Mouse (Mus musculus) neural tube, embryonic 13.5 days (tissue): ENCODE results near the gene Bahcc1. TPM values are rescaled to one million over a fixed set of nuclear protein-coding genes. Genes with fewer than 3 reads are reported as not detected.
A peak's percentile ranks its signal among the peaks of the same experiment; 100 is the strongest.

Source experiments
- ATAC-seq: fragments of 200-750 bp; cut with Nextera tagmentation; 2 replicates; pipeline ENCODE4 v1.8.0; 2017; ENCODE audit warnings: low read depth, mild to moderate bottlenecking, moderate TSS enrichment, moderate library complexity
- H3K27ac ChIP-seq: fragments of 300-500 bp; sonication (generic); replicated peaks from 2 replicates; pipeline ENCODE4 v1.5.1; 2015; ENCODE audit warnings: moderate library complexity, mild to moderate bottlenecking, inconsistent platforms
- H3K27me3 ChIP-seq: fragments of 300-500 bp; sonication (generic); 2 replicates; pipeline ENCODE4 v1.6.1; 2015; ENCODE audit warnings: mild to moderate bottlenecking, inconsistent platforms
- H3K36me3 ChIP-seq: fragments of 300-500 bp; sonication (generic); 2 replicates; pipeline ENCODE4 v1.6.1; 2015; ENCODE audit warnings: mild to moderate bottlenecking, inconsistent platforms
- H3K4me1 ChIP-seq: fragments of 300-500 bp; sonication (generic); replicated peaks from 2 replicates; pipeline ENCODE4 v1.6.1; 2015; ENCODE audit warnings: inconsistent platforms
- H3K4me2 ChIP-seq: fragments of 300-500 bp; sonication (generic); 2 replicates; pipeline ENCODE4 v1.6.1; 2015; ENCODE audit warnings: inconsistent platforms, mild to moderate bottlenecking, moderate library complexity
- H3K4me3 ChIP-seq: fragments of 300-500 bp; sonication (generic); 2 replicates; pipeline ENCODE4 v1.5.1; 2015; ENCODE audit warnings: mild to moderate bottlenecking, inconsistent platforms
- H3K9ac ChIP-seq: fragments of 300-500 bp; sonication (generic); 2 replicates; pipeline ENCODE4 v1.6.1; 2015; ENCODE audit warnings: moderate library complexity, mild to moderate bottlenecking, inconsistent platforms
- H3K9me3 ChIP-seq: fragments of 300-500 bp; sonication (generic); 2 replicates; pipeline ENCODE4 v1.6.1; 2016; ENCODE audit warnings: inconsistent platforms
- WGBS: fragments of 180-500 bp; shearing (Covaris S2); methylation state at CpG from one replicate; pipeline ENCODE4 v1.1.7; 2015; 5-methylcytosine and 5-hydroxymethylcytosine counted together
- polyA plus RNA-seq: library from polyadenylated mRNA; unstranded; fragments of >200 nt; fragmentation: Nextera tagmentation; extraction: Ambion mirVana; gene quantifications from 2 replicates; pipeline ENCODE4 v1.2.1, GENCODE M21; 2015

Bahcc1 gene
- polyA plus RNA-seq, 1 experiment from 2014 or later = 15.3 TPM

DNA sequence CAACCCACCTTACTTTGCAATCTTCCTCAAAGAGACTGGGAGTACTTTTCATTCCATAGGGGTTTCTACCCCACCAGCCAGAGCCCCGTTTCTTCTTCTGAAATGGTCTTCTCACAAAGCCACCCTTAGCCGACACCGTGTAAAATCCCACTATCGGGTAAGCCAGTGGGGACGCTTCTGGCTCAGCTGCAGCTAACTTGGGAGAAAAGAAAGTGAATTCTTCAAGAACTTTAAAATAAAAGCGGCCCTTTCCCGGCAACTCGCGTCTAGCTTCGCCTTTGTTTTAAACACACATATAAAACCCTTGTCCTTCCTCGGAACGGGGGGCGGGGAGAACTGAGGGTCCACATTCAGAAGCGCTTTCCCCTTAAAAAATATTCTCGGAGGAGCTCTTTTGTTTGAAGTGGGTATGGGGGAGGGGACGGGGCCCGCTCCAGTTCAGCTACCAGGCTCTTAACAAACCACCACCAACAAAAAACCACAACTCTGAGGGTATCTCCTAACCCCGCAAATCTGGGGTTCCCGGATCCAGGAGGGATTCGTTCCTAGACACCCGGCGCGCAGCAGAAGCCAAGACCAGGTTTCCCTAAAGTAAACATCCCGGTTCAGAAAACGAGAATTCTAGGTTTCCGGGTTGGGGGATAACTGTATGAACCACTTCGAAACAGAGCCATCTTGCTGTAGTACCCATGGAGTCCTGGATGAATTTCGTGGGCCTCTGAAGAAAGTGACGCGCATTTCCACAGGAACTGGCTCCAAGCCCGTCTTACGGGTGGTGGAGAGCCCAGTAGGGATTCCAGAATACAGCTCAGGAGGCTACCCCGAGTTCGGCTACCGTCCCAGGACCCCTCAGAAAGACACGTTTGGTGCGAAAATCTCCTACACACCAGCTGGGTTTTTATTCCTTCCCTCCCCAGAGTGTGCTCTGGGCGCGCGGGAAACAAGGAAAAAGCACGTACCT, 44.0 kb upstream of the Bahcc1 start:
- Histone ChIP-seq H3K27me3 (no peaks in the 10 kb centered on the region), H3K27ac (peak overlapping the region; percentile 99), H3K36me3 (no peaks in the 10 kb centered on the region), H3K4me3 (peak overlapping the region; percentile 95), H3K9ac (peak overlapping the region; percentile 100), H3K4me1 (peaks cover 49% of the 10 kb centered on the region), H3K9me3 (no peaks in the 10 kb centered on the region), H3K4me2 (peak overlapping the region; percentile 99)
- WGBS = under 1% methylated on average over 41 of the region's 41 CpGs
- peak; percentile 2; the same call in 1 of the 2 replicates for ATAC-seq

GRCm38 (mm10) chr11:120189459-120190312, 43.1 kb upstream of the Bahcc1 start:
- H3K4me2 ChIP-seq = peak overlapping the region; percentile 99
- peak overlapping the region; percentile 100 for H3K9ac ChIP-seq
- no peaks in the 10 kb centered on the region for H3K36me3 ChIP-seq
- WGBS = under 1% methylated on average over 67 of the region's 68 CpGs
- peak; percentile 94 for ATAC-seq
- H3K4me1 ChIP-seq = peaks cover 40% of the 10 kb centered on the region
- no peaks in the 10 kb centered on the region for H3K27me3 ChIP-seq
- H3K4me3 ChIP-seq = peak overlapping the region; percentile 95
- peak overlapping the region; percentile 99 for H3K27ac ChIP-seq
- no peaks in the 10 kb centered on the region for H3K9me3 ChIP-seq

DNA sequence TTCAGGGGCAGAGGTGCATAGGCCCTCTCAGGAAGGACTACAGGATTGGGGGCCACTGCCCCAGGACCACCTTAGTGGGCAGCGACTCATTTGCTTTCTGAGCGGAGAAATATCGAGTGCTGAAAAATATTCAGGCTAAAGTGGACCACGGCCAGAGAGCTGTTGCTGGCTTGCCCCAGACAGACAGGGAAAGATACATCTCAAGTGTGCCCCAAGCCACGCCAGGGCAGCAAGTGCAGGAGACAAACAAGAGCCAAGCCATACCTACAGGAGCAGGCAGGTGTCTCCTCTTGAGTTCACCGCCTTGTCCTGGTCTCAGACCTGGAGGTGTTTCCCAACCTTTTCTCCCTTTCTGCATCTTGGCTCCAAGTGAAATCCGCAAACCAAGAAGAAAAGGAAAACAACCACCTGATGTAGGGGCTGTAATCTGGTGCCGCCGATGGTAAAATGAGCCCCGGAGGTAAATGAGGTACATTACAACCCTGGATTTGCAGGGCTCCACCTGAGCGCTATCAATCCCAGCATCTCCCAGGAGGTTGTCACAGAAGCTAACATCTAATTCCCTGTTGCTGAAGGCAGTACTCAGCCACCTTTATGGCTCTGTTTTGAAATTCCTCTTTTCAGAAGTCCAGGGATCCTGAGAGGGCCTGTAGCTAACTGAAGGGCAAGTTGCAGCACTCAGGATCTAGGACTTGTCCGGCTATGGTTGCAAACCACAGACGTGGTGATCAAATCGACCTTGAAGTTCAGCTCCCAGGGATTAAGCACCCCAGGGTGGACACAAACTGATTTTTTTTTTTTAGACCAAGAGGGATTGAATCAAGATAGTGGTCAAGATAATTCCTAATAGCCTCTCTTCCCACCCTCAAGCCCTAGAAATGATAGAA, 42.0 kb upstream of the Bahcc1 start:
- H3K4me2 ChIP-seq = peak overlapping the region; percentile 99
- no peaks in the 10 kb centered on the region for H3K36me3 ChIP-seq
- H3K27me3 ChIP-seq = no peaks in the 10 kb centered on the region
- H3K27ac ChIP-seq = peak overlapping the region; percentile 99
- no peaks in the 10 kb centered on the region for H3K9me3 ChIP-seq
- peaks cover 29% of the 10 kb centered on the region for H3K4me1 ChIP-seq
- H3K9ac ChIP-seq = peak overlapping the region; percentile 70
- WGBS = 33% methylated on average over 14 of the region's 14 CpGs
- no peak for ATAC-seq
- H3K4me3 ChIP-seq = peak overlapping the region; percentile 95

DNA sequence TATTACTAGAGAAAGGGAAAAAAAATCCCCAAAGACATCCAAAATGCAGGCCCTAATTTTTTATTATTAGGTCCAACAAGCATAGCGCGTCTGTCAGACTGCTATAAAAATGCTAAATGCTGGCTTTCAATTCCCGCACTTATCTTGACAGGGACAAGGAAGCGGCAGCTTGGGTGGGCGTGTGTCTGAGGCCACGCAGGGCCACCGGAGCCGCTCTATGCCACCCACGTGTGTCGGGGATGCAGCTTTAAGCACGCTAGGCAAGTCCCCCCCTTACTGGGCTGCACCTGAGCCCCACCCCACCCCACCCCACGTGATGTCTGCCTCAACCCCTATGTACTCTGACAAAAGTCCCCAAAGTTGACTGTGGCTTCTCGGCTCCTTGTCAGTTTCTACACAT, 33.9 kb upstream of the Bahcc1 start:
- Histone ChIP-seq H3K36me3 (no peaks in the 10 kb centered on the region), H3K9me3 (no peaks in the 10 kb centered on the region), H3K4me2 (no peak overlapping the region), H3K4me1 (peaks cover 6% of the 10 kb centered on the region; the same call in 1 of the 2 replicates), H3K4me3 (no peak overlapping the region), H3K27me3 (no peaks in the 10 kb centered on the region), H3K27ac (no peak overlapping the region), H3K9ac (0 out of 2 replicates have a peak overlapping the region, but pooled peaks have one; percentile 1)
- ATAC-seq = no peak
- WGBS = 21% methylated on average over 13 of the region's 13 CpGs

DNA sequence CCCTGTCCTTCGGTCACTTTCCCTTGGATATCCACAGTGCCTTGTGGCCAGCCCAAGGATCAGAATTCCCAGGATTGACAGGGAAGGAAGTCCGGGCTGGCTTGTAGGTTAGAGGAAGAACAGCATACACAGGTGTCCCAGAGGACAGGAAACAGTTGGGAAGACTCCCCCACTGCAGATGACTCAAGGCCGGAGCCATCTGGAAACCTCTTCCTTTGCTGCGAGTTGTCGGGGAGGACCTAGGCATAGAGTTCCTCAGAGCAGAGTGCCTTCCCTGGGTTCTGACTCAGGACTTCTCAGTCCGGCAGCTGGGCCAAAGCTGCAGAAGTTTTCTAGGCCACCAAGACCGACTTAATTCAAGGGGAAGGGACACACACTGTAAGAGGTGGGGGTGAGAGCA, 33.0 kb upstream of the Bahcc1 start:
- Histone ChIP-seq H3K36me3 (no peaks in the 10 kb centered on the region), H3K4me1 (peaks cover 6% of the 10 kb centered on the region; the same call in 1 of the 2 replicates), H3K9me3 (no peaks in the 10 kb centered on the region), H3K9ac (no peak overlapping the region), H3K27me3 (no peaks in the 10 kb centered on the region), H3K4me2 (no peak overlapping the region), H3K4me3 (no peak overlapping the region), H3K27ac (no peak overlapping the region)
- WGBS = 76% methylated on average over 7 of the region's 7 CpGs
- ATAC-seq = no peak

- Histone ChIP-seq H3K27ac (no peak overlapping the region), H3K27me3 (no peaks in the 10 kb centered on the region), H3K4me3 (no peak overlapping the region), H3K9ac (no peak overlapping the region), H3K4me1 (peaks cover 6% of the 10 kb centered on the region; the same call in 1 of the 2 replicates), H3K9me3 (no peaks in the 10 kb centered on the region), H3K4me2 (no peak overlapping the region), H3K36me3 (no peaks in the 10 kb centered on the region)
- no peak for ATAC-seq
- WGBS = 78% methylated on average over 6 of the region's 6 CpGs
Observed at GRCm38 (mm10) chr11:120200621-120201020, 32.1 kb upstream of the Bahcc1 start.

GRCm38 (mm10) chr11:120204200-120204599, 28.5 kb upstream of the Bahcc1 start:
- H3K9me3 ChIP-seq = no peaks in the 10 kb centered on the region
- no peak overlapping the region for H3K27ac ChIP-seq
- H3K4me3 ChIP-seq = no peak overlapping the region
- H3K27me3 ChIP-seq = no peaks in the 10 kb centered on the region
- H3K36me3 ChIP-seq = no peaks in the 10 kb centered on the region
- no peak for ATAC-seq
- 95% methylated on average over 5 of the region's 5 CpGs for WGBS
- no peak overlapping the region for H3K9ac ChIP-seq
- no peak overlapping the region for H3K4me2 ChIP-seq
- peaks cover 12% of the 10 kb centered on the region for H3K4me1 ChIP-seq

DNA sequence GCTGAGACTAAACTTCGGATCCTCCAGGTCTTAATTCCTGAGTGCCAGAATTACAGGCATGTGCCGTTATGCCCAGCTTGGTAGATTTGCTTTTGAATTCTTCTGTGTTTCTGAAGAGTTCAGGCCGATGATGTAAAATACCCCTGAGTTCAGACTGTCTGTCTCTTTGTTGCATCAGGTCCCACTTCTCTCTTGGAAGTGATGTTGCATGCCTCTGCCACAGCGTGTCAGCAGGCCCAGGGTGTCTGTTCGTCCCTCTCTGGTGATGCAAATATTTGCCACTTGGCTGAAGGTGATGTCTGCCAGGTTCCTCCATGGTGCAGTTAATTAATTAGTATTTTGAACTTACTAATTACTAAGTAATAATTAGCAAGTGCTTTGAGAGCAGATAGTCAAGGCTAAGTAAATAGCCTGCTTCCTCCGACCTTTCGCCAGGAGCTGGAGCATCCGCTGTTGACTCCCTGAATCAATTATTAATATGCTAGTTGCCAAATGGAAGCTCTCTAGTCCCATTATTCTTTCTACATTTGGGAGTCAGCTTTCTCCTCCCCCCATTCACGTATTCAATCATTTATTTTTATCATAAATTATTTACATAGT, 26.6 kb upstream of the Bahcc1 start:
- Histone ChIP-seq H3K27me3 (no peaks in the 10 kb centered on the region), H3K9ac (no peak overlapping the region), H3K4me2 (no peak overlapping the region), H3K36me3 (no peaks in the 10 kb centered on the region), H3K9me3 (no peaks in the 10 kb centered on the region), H3K27ac (peak overlapping the region; percentile 79), H3K4me3 (no peak overlapping the region), H3K4me1 (peaks cover 12% of the 10 kb centered on the region; the same call in 1 of the 2 replicates)
- 68% methylated on average over 9 of the region's 9 CpGs for WGBS
- ATAC-seq = no peak

DNA sequence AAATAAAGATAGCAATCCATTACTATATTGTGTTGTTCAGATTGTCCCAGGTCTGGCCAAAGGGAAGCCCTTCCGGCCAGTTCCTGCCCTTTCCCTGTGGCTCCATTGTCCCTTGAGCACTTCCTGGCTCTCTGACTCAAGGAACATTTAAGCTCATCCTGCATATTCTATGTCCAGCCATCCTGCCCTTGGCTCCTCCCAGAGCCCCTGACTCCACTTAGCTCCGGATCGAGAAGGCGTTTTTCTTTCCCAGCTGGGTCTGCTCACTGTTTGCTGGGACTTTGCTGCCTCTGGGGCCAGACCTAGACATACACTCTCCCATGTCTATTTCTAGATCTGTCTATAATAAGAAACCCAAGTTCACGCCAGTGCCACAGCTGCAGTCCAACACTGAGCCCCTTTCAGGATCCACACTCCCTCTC, 26.1 kb upstream of the Bahcc1 start:
- no peaks in the 10 kb centered on the region for H3K36me3 ChIP-seq
- no peak overlapping the region for H3K9ac ChIP-seq
- H3K4me3 ChIP-seq = no peak overlapping the region
- peaks cover 12% of the 10 kb centered on the region; the same call in 1 of the 2 replicates for H3K4me1 ChIP-seq
- H3K27ac ChIP-seq = peak overlapping the region; percentile 79
- WGBS = 56% methylated on average over 5 of the region's 5 CpGs
- H3K9me3 ChIP-seq = no peaks in the 10 kb centered on the region
- no peak overlapping the region for H3K4me2 ChIP-seq
- ATAC-seq = peak; percentile 47; the same call in 1 of the 2 replicates
- no peaks in the 10 kb centered on the region for H3K27me3 ChIP-seq

- Histone ChIP-seq H3K27me3 (no peaks in the 10 kb centered on the region), H3K9ac (no peak overlapping the region), H3K4me2 (no peak overlapping the region), H3K9me3 (peaks cover 6% of the 10 kb centered on the region; the same call in 1 of the 2 replicates), H3K4me3 (no peak overlapping the region), H3K36me3 (peaks cover 5% of the 10 kb centered on the region; the same call in 1 of the 2 replicates), H3K27ac (no peak overlapping the region), H3K4me1 (peaks cover 12% of the 10 kb centered on the region; the same call in 1 of the 2 replicates)
- WGBS = 72% methylated on average over 2 of the region's 2 CpGs
- ATAC-seq = no peak
Observed at GRCm38 (mm10) chr11:120208848-120209247, 23.9 kb upstream of the Bahcc1 start.

DNA sequence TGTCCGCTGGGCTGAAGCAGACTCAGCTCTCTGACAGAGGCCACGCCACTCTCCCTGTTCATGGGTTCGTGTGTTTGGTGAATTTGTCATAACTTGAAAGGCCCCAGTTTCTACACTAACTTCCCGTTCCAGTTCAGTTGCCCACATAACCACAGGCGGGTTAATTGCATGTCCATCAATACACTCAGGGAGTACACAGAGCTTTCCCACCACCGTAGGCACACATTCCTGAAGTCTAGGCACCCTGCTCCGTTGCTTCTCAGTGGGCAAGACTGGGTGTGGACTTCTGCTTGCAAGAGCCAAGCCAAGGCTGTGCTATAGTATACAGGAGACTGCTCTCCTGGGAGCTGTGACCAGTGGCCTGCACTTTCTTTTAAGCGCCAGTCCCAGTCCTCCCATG, 23.3 kb upstream of the Bahcc1 start:
- Histone ChIP-seq H3K9me3 (peaks cover 10% of the 10 kb centered on the region; the same call in 1 of the 2 replicates), H3K27ac (no peak overlapping the region), H3K9ac (no peak overlapping the region), H3K4me3 (no peak overlapping the region), H3K27me3 (no peaks in the 10 kb centered on the region), H3K36me3 (peaks cover 6% of the 10 kb centered on the region; the same call in 1 of the 2 replicates), H3K4me1 (peaks cover 12% of the 10 kb centered on the region; the same call in 1 of the 2 replicates), H3K4me2 (no peak overlapping the region)
- no peak for ATAC-seq
- WGBS = 76% methylated on average over 8 of the region's 8 CpGs
